Mouse (Mus musculus): ENCODE data around the gene Rgs3.
A peak's percentile ranks its signal among the peaks of the same experiment; 100 is the strongest.
"Not testable (repeated sequence)": the region's sequence is repeated elsewhere in the genome, so short reads cannot be mapped to it uniquely, and the experiment has no call there.

The Rgs3 gene

DNA sequence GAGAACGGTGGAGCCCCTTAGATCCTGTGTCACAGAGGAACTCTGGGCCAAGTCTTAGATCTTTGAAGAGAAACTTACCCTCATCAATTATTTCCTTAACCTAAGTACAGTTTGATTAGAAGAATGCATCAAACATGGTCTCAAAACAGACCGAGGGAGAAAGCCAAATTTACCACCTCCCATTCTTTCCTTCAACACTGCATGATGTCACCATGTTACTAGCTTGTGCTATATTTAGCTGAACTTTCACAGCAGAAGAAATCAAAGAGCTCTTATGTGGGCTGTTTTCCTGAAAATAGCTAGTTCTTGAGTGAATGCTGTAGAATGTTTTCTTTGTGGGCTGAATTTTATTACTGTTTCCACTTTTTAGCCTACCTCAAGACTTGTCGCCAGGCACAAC is 2.2 kb upstream of the Rgs3 start:
- DNase-seq = no peak

DNA sequence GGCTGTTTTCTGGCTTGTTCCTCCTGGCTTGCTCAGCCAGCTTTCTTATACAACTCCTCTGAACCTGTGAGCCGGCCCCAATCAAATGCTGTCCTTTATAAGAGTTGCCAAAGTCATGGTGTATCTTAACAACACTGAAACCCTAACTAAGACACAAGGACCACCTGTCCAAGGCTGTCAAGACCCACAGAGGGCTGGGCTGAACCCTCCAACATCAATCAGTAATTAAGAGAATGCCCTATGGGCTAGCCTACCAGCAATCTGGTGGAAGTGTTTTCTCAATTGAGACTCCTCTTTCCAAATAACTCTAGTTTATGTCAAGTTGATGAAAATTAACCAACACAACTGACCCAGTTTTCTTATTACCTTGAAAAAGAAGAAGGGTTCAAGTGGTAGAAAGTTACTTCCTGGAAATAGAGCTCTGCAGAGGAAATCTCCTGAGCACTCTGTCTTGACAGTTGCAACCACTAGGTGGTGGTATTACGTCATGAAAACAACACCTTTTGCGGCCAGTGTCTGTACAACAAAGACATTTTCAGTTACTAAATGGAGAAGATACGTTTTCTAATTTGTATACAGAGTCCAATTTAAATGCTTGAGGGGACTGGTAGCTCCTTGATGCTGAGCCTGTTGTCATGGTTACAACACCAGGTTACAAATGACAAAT is 1.4 kb downstream of the Rgs3 start:
- DNase-seq = peak; percentile 88 to 90

DNA sequence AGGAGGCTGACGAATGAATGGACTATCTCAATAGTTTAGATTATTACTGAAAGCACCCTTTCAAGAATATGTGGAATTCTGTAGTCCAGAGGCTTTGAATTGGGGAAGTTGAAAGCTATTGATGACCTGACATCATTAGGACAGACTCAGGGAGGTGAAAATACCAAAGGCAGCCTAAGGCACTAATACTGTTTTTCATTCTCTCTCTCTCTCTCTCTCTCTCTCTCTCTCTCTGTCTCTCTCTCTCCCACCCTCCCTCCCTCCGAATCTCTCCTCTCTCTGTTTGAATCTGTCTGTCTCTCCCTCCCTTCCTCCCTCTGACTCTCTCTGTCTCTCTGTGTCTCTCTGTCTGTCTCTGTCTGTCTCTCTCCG is 2.0 kb downstream of the Rgs3 start:
- no peak for DNase-seq

DNA sequence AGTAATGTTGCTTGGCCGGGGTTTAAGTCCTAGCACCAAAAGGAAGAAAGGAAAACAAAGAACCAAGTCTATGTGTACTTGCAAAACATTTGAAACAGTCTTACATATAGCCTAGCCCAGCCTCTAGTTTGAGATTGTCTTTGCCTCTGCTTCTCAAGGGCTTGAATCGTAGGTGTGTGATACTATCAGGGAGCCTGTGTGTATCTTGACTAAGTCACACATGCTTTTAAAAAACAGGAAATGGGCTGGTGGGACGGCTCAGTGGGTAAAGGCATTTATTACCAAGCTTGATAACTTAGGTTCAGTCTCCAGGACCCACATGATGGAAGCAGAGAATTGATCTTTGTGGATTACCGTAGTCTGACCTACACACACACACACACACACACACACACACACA is 2.4 kb downstream of the Rgs3 start:
- no peak for DNase-seq

DNA sequence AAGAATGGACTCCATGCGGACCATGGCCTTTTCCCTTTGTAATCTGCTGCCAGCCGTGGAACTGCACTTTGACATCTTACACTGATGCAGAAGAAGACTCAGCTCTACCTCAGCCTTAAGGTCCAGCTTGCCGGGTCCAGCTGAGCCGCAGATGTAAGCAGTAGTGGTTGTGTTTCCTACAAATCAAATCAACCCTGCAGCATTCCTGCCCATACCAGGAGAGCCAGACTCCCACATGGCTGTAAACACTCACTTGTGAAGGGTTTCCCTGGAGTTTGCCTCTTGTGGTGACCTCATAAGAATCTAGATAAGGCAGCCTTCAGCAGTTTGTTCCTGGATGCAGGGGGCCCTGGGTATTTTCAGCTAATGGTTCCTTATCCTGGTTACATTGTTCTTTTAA is 6.9 kb downstream of the Rgs3 start:
- DNase-seq = no peak

DNA sequence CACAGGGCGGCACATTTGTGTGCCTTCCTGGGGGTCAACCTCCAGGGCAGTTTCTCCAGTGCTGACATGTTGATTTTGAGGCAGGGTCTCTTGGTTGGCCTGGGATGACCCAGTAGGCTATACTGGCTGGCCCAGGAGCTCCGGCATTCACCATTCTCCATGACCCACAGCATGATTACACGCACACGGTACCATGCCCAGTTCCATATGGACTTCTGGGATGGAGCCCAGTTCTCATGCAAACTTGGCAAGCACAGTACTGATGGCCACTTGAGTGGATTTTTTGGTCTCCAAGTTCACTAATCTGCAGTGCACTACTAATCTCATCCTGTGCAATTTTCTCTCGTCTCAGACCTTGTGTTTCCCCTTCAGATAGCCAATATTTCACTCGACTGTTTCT is 8.0 kb downstream of the Rgs3 start:
- peak; percentile 61 to 76 for DNase-seq

DNA sequence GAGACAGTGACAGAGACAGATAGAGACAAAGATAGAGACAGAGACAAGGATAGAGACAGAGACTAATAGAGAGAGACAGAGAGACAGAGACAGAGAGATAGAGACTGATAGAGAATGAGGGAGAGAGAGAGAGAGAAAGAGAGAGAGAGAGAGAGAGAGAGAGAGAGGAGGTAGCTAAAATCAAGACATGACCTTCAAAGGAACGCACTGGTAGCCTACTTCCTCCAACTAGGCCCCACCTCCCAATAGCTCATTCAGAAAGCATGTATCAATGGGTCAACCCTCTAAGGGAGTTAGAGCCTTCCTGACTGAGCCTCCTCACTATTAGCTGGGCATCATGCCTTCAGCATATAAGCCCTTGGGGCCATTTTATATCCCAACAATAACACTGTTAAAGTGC is 8.7 kb downstream of the Rgs3 start:
- DNase-seq = no peak

DNA sequence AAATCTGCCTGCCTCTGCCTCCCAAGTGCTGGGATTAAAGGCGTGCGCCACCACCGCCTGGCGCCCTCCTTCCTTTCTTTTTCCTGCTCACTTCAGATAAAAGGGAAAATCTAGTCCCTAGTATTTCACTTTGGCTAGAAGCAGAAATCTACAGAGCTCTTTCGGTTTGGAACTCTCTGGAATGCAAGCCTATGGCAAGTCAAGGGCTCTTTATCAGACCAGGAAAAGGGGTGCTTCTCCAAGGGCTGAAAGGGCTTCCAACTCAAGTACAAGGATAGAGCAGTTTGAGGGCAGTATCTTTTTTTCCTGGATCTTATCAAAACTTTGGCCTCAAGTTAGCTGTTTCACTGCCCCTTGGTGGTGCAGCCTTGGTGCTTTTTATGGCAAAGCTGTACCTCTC is 10.0 kb downstream of the Rgs3 start:
- DNase-seq = no peak

DNA sequence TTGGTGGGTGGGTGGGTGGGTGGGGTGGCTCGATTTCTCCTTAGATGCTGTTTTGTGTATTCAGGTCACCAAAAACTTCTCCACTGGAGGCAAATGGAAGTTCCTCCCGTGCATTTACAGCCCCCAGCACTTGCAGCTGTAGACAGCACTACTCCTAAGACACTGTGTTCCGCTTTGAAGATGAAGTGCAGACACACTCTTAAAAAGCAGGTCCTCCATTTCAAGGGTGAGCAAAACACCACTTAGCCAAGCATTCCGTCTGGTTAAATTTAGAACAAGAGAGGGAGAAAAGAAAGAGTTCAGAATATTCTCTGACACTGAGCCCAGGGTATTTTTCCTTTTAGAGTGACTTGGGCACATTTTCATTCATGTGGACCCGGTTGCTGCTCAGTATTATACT is 10.4 kb downstream of the Rgs3 start:
- DNase-seq = no peak

DNA sequence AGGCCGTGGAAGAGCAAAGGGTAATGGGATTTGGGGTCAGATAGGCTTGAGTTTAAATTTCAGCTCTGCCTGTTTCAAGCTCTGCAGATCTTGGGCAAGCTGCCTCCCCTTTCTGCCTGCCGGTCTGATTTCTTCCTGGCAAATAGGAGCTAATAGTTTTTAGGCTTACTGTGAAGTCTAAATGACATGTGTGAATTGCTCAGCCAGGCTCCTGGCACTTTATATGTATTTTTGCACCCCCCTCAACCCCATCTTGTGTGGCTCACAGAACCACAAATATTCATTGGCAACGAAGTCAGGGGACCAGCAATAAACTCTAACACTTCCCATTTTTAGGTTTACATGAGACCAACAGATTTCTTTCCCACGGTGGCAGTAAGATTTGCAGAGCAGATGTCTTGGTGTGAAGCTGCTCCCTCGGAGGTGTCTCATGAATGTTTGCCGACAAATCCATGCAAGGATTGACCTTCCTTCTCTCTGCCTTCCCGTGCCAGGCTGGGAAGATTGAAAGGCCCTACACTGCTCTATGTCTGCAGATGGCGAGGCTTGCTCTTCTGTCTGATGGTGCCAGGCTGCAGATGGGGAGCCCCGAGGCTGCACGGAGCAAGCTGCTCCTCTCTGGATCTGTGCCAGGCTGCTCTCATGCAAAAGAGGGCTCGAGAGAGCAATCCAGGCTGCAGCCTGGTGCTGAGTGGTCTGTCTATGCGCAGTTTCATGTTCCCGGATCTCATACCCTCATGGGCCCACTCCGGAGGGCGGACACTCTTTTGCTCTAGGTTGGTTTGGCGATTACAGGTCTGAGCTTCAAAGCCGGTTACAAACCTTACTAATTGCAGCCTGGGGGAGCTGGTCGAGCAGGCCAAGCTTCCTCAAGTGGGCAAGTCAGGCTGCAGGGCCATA is 23.0 kb downstream of the Rgs3 start:
- DNase-seq = peak; percentile 97 to 98

DNA sequence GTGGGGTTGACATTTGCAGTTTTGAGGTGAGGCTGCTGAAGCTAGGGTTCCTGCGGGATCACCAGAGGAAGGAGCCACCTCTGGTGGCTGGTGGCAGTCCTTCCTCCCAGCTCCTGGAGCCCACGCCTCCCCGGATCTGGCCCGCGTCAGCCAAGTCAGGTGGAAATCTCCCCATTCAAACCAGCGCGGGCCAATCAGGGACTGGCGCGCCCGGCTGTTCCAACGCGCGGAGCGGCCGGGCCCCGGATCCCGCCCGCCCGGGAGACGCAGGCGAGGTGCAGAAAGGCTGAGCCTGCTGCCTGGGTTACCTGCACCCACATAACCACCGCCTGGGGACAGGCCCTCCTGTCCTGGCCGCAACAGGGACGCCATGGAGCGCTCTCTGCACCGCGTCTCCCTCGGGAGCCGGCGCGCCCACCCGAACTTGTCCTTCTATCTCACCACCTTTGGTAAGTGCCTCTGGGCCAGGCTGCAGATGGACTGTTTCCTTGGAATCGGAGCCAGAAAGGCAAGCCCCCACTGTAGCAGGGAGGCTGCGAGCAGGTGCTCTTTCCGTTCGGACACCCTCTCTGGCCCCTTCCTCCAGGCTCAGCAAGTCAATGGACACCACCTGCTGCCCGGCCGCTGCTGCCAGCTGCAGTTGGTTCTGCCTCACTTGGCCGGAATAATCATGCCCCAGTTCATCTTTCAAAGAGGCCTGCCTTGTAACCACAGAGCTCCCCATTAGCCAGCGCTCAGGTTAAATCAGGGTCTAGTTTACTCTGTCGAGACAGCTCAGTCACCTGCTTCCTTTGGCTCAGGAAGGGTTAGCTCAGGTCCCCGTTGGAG is 23.8 kb downstream of the Rgs3 start:
- peak; percentile 78 to 79 for DNase-seq

DNA sequence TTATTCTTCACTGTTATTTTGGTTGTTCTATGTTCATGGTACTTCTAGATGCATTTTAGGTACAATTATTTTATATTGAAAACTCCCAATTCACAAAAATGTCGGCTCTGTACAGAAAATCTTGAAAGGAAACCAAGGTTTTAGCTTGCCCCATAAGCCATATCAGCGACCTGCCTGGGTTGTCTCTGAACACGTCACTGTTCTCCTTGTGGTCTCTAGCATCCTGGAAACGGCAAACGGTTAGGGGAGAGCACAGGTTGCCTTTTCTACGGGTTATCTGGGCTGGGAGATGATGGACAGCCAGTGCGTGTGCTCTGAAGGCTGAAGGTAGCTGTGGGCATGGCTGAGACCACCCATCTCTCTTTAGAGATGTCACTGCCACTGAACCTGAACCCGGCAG is 27.4 kb downstream of the Rgs3 start:
- DNase-seq = no peak

DNA sequence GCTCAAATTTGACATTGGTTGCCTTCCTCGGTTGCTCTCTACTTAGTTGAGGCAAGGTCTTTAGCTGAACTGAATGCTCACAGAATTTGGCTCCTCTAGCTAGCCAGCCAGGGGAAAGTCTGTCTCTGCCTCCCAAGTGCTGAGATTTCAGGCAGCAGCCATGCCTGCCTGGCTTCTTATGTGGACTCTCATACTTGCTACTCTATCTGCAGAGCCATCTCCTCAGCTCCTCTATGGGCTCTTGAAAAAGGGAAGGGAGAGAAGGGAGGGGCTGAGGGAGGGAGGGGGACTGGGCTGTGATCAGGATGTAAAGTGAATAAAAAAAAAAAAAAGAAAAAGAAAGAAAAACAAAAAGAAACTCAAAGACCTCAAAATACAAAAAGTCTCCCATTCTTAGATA is 31.2 kb downstream of the Rgs3 start:
- no peak for DNase-seq

DNA sequence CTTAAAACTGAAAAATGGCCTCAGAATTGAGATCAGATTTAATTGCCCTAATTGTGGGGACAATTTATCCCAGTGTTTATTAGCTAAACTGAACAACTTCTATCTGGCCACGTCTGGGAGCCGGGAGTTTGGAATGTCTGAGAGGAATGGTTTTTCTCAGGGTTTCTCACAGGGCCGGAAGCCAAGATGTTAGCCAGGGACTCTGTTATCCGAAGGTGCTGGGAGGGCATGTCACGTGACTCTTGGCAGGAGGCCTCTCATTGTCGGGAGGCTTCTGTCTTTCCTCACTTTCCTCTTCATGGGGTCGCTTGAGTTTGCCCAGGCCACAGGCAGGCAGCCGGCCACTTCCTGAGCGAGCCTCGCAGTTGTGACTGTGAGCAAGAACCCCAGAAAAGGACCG is 31.7 kb downstream of the Rgs3 start:
- DNase-seq = no peak

DNA sequence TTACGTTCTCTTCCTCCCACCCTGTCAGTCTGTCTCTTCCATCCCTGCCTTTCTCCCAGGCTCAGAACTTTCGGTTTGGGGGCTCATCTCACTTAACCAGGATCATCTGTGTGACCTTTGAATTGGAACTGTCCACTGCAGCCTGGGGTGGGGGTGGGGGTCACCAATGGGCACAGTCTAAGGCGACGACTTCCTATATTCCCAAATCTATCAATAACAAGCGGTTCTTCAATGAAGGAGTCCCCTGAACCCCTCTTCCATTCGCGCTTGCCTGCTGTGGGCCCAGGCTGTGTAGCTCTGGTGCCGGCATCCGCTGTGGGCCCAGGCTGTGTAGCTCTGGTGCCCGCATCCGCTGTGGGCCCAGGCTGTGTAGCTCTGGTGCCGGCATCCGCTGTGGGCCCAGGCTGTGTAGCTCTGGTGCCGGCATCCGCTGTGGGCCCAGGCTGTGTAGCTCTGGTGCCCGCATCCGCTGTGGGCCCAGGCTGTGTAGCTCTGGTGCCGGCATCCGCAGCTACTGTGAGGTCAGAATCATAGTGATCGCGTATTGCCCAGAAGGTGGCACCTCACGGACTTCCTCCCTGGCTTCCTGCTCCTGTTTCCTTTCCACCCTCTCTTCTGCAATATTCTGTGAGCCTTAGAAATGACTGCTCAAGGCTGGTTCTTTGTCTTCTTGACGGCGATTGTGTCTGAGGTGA is 34.0 kb downstream of the Rgs3 start:
- DNase-seq = not testable (repeated sequence)

DNA sequence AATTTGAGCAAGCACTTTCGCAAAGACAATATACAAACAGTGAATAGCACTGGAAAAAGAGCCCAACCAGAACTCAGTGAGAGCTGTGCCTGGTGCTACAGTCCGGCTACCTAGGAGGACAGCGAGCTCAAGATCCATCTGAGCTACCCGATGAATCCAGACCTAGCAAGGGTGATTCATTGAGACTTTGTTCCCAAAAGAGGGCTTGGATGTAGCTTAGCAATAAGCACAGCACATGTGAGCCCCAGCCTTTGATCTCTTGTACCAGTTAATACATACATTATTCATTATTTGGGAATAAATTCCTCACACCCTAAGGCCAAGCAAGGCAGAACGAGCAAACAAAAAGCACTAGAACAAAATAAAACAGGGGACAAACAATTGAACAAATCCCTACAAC is 34.8 kb downstream of the Rgs3 start:
- no peak for DNase-seq

DNA sequence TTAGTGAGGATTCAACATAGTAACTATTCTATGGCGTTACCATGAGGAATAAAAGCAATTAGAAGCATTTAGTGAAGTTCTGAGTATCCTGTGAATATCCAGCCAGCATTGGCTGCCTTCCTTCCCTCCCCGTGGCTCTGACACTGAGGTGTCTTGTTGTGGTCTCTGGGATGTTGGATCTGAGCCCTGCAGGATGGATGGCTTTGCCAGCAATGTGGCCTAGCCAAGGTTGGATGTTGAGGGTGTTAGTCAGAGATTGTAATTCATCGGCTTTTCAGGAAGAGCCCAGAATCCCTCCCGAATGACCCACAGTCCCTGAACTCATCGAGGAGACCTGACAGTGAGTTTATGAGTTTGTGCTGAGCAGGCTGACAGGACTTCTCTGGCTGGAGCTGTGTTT is 36.4 kb downstream of the Rgs3 start:
- peak; percentile 57 to 71 for DNase-seq

DNA sequence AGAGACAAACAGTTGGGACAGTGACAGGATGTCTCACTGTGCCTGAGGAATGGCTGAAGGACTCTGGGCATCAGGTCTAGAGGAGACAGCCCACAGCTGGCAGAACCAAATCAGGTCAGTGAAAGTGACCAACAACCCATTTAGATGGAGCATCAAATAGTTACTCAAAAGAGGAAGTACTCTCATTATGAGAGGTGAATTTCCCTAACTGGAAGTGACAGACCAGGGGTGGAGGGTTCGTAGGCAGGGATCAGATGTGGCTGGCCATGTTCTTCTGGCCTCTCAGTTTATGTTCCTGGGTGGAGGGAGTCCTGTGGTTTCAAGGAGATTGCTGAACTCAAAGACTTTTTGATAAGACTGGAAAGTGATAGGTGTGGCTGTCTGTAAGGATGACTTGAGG is 40.9 kb downstream of the Rgs3 start:
- no peak for DNase-seq

DNA sequence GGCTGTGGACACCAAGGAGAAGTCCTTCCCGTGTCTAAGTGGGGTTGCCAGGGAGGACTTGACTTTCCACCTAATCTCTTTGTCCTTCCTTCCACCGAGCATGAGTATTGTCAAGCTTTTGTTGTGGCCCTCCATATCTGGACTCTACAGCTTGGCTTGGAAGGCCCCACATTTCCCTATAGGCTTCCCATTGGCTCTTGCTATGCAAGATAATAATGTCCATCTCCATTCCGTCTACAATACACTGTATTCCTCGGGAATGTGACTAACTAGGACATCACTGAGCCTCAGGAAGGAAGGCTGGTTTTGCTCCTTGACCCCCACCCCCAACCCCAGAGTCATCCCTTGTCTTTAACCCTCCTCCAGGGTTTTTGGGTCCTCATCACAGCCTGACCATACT is 44.0 kb downstream of the Rgs3 start:
- no peak for DNase-seq

DNA sequence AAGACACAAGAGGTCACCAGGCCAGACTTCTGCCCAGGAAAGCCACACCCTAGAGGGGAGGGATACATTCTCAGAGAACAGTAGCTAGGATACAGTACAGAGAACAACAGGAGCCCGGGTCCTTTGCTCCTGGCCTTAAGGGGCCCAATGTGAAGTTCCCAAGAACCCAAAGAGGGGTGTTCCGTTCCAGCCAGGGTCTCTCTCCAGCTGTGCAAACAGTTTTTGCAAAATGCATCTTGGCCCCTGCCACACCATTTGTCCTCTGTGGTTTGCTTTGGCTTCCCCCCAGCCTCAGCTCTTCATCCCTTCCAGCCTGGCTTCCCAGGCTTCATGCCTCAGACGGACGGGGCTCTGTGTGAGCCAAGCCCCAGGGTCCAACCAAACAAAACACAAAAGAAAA is 44.4 kb downstream of the Rgs3 start:
- no peak for DNase-seq

DNA sequence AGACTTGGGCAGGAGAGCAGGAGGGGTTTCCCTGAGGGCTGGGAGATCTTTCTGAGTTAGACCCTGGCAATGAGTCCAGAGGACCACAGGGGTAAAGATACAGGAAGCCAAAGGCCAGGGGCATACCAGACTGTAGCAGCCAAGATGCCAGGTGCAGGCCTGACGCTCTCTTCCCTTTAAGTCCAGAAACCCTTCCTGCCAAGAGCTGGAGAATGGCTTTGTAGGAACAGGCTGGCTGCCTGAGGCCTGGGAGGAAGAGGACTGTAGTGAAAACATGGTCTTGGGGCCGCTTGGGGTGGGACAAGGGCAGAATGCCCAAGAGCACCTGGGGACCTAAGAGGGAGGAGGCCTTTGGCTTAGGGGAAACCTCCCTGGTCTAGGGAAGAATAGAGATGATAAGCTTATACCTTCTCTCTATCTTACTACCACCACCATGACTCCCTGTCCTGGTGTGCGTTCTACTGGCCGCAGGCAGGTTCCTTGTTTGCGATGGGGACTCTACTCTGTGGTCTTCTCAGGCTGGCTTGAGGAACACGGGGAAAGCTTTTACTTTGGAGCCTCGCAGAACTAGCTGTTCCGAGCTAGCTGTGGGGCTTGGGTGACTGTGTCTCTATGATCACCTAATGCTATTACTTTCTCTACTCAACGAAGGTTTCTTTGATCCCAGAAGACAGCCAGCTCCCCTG is 46.4 kb downstream of the Rgs3 start:
- DNase-seq = peak; percentile 76 to 84

DNA sequence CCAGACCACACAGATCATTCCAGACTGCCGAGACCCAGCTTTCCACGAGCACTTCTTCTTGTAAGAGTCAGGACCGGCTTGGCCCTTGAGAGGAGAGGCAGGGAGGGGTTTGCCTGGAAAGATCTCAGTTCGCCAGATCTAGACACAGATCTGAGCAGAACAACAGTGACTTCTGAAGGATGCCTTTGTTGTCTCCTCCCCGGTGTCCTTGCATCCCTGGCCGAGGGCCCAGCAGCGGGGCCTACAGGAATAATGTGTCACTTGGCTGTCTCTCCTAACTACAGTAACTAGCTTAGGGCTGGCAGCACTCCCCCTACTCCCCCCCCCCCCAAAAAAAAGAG is 46.9 kb downstream of the Rgs3 start:
- DNase-seq = peak; percentile 60 to 63

DNA sequence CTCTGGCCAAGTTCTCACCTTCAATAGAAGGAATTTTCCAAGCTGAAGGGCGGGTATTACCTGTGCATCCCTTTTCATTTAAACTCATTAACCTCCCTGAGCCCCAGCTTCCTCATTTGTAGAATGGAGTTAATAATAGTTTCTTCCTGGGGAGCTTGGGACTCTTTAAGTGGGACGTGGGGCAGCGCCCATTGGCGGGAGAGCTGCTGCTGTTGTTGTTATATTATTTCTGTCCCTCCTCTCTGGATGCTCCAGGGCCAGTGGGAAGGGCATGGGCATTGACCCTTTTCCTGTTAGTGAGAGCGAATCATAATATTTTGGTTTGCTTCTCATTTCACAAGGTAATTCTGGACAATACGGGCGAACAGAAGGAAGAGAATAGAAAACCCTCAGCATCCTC is 47.3 kb downstream of the Rgs3 start:
- no peak for DNase-seq

Data from cerebellum, postnatal 14 days (tissue).